Mouse (Mus musculus) heart, embryonic 15.5 days (tissue): ENCODE results near the gene Ptpn23. TPM values are rescaled to one million over a fixed set of nuclear protein-coding genes. Genes with fewer than 3 reads are reported as not detected.

Experiments used
- ATAC-seq: fragments of 200-750 bp; cut with Nextera tagmentation; replicated peaks from 2 replicates; pipeline ENCODE4 v1.8.0; 2017; ENCODE audit warnings: low read depth, moderate TSS enrichment; ENCODE audit not compliant: insufficient number of reproducible peaks, insufficient read depth, low FRiP score
- H3K27ac ChIP-seq: fragments of 300-500 bp; sonication (generic); 2 replicates; pipeline ENCODE4 v1.5.1; 2015; ENCODE audit warnings: mild to moderate bottlenecking, inconsistent platforms
- H3K27me3 ChIP-seq: fragments of 300-500 bp; sonication (generic); 2 replicates; pipeline ENCODE4 v1.6.1; 2015; ENCODE audit warnings: inconsistent platforms
- H3K36me3 ChIP-seq: fragments of 300-500 bp; sonication (generic); 2 replicates; pipeline ENCODE4 v1.6.1; 2015; ENCODE audit warnings: mild to moderate bottlenecking, inconsistent platforms
- H3K4me1 ChIP-seq: fragments of 300-500 bp; sonication (generic); replicated peaks from 2 replicates; pipeline ENCODE4 v1.6.1; 2015; ENCODE audit warnings: inconsistent platforms
- H3K4me2 ChIP-seq: fragments of 300-500 bp; sonication (generic); 2 replicates; pipeline ENCODE4 v1.6.1; 2015; ENCODE audit warnings: inconsistent platforms, mild to moderate bottlenecking, moderate library complexity
- H3K4me3 ChIP-seq: fragments of 300-500 bp; sonication (generic); 2 replicates; pipeline ENCODE4 v1.5.1; 2015; ENCODE audit warnings: mild to moderate bottlenecking, inconsistent platforms
- H3K9ac ChIP-seq: fragments of 300-500 bp; sonication (generic); 2 replicates; pipeline ENCODE4 v1.6.1; 2015; ENCODE audit warnings: mild to moderate bottlenecking, inconsistent platforms
- H3K9me3 ChIP-seq: fragments of 300-500 bp; sonication (generic); replicated peaks from 2 replicates; pipeline ENCODE4 v1.6.1; 2016; ENCODE audit warnings: inconsistent platforms
- WGBS: fragments of 180-500 bp; shearing (Covaris S2); methylation state at CpG from one replicate; pipeline ENCODE4 v1.1.7; 2015; ENCODE audit warnings: mixed read lengths; 5-methylcytosine and 5-hydroxymethylcytosine counted together
- polyA plus RNA-seq: library from polyadenylated mRNA; unstranded; fragments of >200 nt; fragmentation: Nextera tagmentation; extraction: Ambion mirVana; gene quantifications from 2 replicates; pipeline ENCODE4 v1.2.1, GENCODE M21; 2015

Gene Ptpn23
- polyA plus RNA-seq: 9.8 and 13.9 TPM in 2 replicates

DNA sequence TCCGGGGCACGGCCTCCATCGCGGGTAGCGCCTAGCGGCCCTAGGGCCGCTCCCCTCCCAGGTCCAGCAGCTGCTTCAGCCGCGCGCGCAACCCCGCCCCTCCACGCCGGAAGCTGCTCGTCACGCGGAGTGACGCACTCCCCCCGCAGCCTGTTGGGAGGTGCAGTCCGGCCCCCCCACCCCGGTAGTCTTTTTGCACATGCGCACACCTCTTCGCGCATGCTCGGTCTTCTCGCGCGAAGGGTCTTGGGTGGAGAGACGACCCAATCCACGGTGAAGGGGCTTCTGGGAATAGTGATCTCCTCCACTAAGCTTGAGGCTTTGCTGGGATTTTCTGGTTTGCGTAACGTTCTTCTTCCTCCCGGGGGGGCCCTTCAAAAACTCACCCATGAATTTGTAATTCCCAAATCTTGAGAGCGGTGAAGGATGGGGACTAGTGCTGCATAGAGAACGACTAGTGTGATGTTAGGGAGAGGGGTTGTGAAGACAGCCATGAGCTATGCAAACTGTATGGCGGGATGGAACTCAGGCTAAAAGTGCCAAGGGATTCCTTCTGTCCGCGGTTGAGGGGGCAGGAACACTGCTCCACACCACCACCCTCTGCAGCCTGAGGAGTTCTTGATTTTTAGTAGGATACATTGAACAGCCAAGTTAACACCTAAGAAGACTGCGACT is at the start of gene Ptpn23:
TSS of gene Ptpn23 (minus strand) at position 115 of the 675 bp plus-strand sequence.
- no peaks in the 10 kb centered on the region for H3K9me3 ChIP-seq
- H3K27me3 ChIP-seq: no peaks in the 10 kb centered on the region
- peaks cover 8% of the 10 kb centered on the region for H3K4me1 ChIP-seq
- peak within 1 kb of the TSS; percentile 85 for H3K9ac ChIP-seq
- H3K4me2 ChIP-seq: peak within 1 kb of the TSS; percentile 66
- peak within 1 kb of the TSS; percentile 80 for H3K27ac ChIP-seq
- ATAC-seq: peak; percentile 94
- peak within 1 kb of the TSS; percentile 90 for H3K4me3 ChIP-seq
- WGBS: under 1% methylated on average over 39 of the region's 39 CpGs
- H3K36me3 ChIP-seq: no peaks in the 10 kb centered on the region

DNA sequence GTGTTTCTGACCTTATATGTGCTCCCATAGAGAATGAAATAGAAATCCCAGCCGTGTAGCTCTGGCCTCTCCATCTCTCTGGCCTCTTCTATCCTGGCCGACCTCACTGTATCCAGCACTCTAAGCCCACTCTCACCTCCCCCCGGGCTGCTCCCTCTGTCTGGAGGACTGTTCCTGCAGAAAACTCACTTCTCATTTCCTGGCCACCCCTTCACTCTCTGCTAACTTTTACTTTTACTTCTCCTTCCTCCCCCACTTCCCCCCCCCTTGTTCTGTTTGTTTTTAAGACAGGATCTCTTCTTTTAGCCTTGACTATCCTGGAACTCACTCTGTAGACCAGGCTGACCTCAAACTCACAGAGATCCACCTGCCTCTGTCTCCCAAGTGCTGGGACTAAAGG is 44.5 kb upstream of the Ptpn23 start:
- Histone ChIP-seq H3K4me3 (no peak overlapping the region), H3K9ac (no peak overlapping the region), H3K4me2 (no peak overlapping the region), H3K27ac (no peak overlapping the region), H3K27me3 (no peaks in the 10 kb centered on the region), H3K36me3 (peaks cover 7% of the 10 kb centered on the region; the same call in 1 of the 2 replicates), H3K4me1 (peaks cover 4% of the 10 kb centered on the region), H3K9me3 (no peaks in the 10 kb centered on the region)
- ATAC-seq: no peak
- 70% methylated on average over 3 of the region's 3 CpGs for WGBS

DNA sequence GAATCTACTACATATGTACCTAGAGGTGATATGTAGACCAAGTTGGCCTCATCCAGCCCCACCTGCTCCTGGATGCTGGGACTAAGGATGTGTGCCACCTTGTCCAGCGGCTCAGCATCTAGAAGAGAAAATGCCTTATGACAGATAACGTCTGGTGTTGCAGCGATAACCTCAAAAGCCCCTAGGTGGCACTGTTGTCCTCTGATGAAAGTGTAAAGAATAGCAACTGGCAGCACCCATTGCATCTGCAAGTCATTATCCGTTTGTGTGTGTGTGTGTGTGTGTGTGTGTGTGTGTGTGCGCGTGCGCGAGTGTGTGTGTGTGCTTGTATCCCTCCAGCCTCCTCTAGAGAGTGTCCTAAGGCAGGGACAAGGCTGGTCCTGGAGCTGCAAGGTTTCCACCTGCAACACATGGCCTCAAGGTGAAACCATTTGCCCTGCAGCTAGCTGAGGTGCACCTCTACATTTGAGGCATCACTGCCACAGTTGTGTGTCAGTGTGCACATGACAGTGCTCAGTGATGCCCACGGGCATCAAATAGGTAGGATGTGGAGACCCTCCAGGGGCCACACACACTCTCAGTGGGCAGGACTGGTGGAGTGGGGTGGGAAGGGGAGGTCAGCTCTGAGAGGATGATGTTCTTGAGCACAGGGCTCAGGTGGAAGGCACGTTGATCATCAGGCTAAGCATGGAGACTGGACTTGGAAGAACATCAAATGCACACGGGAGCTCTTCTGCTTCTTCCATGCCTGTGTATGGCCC is 41.0 kb upstream of the Ptpn23 start:
- Histone ChIP-seq H3K9ac (no peak overlapping the region), H3K4me1 (peaks cover 4% of the 10 kb centered on the region), H3K27me3 (no peaks in the 10 kb centered on the region), H3K4me3 (no peak overlapping the region), H3K9me3 (no peaks in the 10 kb centered on the region), H3K36me3 (peaks cover 7% of the 10 kb centered on the region; the same call in 1 of the 2 replicates), H3K27ac (no peak overlapping the region), H3K4me2 (no peak overlapping the region)
- WGBS: 24% methylated on average over 11 of the region's 11 CpGs
- ATAC-seq: peak; percentile 66

DNA sequence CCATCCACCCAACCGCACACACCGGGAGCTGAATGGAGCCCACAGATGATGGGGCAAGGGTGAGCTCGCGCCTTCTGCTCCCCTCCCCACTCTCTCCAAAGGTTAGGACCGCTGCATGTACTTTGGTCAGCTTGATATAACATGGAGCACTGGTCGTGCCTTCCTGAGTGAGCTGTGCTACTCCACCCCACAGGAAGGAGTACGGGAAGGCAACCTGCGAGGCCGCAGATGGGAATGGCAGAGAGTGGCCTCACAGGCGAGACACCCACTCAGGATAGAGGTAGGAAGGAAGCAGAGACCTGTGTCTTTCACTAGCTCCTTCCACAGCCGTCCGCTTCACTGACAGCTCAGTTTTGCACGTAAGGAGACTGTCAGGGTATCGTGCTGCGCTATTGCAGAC is 40.3 kb upstream of the Ptpn23 start:
- Histone ChIP-seq H3K27ac (no peak overlapping the region), H3K36me3 (peaks cover 7% of the 10 kb centered on the region; the same call in 1 of the 2 replicates), H3K9me3 (no peaks in the 10 kb centered on the region), H3K4me2 (no peak overlapping the region), H3K4me3 (no peak overlapping the region), H3K27me3 (no peaks in the 10 kb centered on the region), H3K9ac (no peak overlapping the region), H3K4me1 (peaks cover 4% of the 10 kb centered on the region)
- 75% methylated on average over 15 of the region's 15 CpGs for WGBS
- ATAC-seq: no peak

DNA sequence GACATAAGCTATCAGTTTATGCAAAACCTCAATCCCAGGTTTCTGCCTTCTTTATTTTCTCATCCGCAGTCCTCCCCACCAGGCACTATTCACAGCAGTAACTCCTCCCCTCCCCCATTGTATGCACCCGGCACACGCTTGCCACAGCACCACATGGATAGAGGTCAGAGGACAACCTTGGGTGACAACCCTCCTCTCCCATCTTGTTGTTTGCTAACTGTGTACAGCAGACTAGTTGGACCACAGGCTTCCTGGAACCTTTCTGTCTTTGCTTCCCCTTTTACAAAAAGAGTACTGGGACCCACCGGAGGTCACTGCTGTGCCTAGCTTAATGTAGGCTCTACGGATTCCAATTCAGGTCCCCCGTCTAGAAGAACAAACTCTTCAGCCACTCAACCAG is 32.5 kb upstream of the Ptpn23 start:
- Histone ChIP-seq H3K27me3 (no peaks in the 10 kb centered on the region), H3K9ac (no peak overlapping the region), H3K9me3 (no peaks in the 10 kb centered on the region), H3K4me2 (no peak overlapping the region), H3K4me3 (no peak overlapping the region), H3K27ac (no peak overlapping the region), H3K4me1 (no peaks in the 10 kb centered on the region), H3K36me3 (peaks cover 15% of the 10 kb centered on the region; the same call in 1 of the 2 replicates)
- 88% methylated on average over 6 of the region's 6 CpGs for WGBS
- ATAC-seq: no peak

DNA sequence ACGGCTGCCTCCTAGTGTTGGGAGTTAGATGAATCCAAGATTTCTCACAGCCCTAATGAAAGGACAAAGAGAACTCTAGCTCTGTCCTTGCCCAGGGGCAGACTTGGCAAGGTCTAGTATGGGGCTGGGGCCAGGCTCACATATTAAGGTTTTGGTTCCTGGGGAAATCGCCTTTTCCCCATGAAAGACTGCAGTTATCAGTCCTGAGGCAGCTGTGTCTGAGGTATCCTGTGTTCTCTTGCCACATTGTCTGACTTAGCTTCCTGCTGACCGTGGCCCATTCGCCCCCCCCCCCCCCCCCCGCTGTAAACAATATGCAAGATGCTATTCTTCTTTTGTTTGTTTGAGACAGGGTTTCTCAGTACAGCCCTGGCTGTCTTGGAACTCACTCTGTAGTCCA is 32.0 kb upstream of the Ptpn23 start:
- 44% methylated on average over 5 of the region's 5 CpGs for WGBS
- no peaks in the 10 kb centered on the region for H3K4me1 ChIP-seq
- H3K27ac ChIP-seq: no peak overlapping the region
- H3K9me3 ChIP-seq: no peaks in the 10 kb centered on the region
- H3K27me3 ChIP-seq: no peaks in the 10 kb centered on the region
- ATAC-seq: no peak
- no peak overlapping the region for H3K4me2 ChIP-seq
- H3K9ac ChIP-seq: no peak overlapping the region
- H3K36me3 ChIP-seq: peaks cover 16% of the 10 kb centered on the region; the same call in 1 of the 2 replicates
- no peak overlapping the region for H3K4me3 ChIP-seq

DNA sequence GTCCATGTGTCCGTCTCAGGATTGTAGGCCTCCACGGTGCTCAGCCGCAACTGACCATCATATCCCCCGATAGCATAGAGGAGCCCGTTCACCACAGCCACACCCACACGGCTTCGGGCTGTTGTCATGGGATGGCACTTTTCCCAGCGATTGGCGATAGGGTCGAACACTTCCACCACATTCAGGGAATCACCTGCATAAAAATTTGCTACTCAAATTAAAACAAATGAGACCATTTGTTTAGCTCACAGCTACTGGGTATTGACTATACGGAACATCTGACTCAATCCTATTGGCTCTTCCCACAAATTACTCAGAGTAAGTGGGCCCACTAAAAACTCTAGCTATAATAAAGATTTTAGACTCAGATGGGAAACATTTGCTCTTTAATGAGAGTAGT is 28.0 kb upstream of the Ptpn23 start:
- no peak overlapping the region for H3K27ac ChIP-seq
- H3K4me3 ChIP-seq: no peak overlapping the region
- WGBS: 95% methylated on average over 11 of the region's 11 CpGs
- H3K9ac ChIP-seq: no peak overlapping the region
- H3K36me3 ChIP-seq: peaks cover 22% of the 10 kb centered on the region; the same call in 1 of the 2 replicates
- no peaks in the 10 kb centered on the region for H3K27me3 ChIP-seq
- H3K4me1 ChIP-seq: no peaks in the 10 kb centered on the region
- no peaks in the 10 kb centered on the region for H3K9me3 ChIP-seq
- no peak for ATAC-seq
- H3K4me2 ChIP-seq: no peak overlapping the region

DNA sequence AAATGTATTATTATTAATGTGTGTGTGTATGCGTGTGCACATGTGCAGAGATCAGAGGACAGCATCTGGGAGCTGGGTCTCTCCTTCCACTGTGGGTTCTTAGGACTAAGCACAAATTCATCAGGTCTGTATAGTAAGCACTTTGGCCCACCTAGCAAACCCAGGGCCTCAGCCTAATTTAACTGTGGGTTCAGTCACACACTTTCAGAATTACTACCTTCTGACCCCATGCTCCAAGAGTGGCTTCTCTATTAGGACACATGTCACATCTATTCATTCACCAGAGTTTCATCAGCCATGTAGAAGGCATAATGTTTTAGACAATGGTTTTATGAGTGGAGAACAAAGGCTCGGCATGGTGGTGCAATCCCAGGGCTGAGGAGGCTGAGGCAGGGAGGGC is 25.0 kb upstream of the Ptpn23 start:
- no peaks in the 10 kb centered on the region for H3K27me3 ChIP-seq
- no peaks in the 10 kb centered on the region for H3K9me3 ChIP-seq
- no peak overlapping the region for H3K27ac ChIP-seq
- no peak for ATAC-seq
- peaks cover 27% of the 10 kb centered on the region for H3K36me3 ChIP-seq
- 88% methylated on average over 2 of the region's 2 CpGs for WGBS
- H3K9ac ChIP-seq: no peak overlapping the region
- no peak overlapping the region for H3K4me2 ChIP-seq
- H3K4me1 ChIP-seq: no peaks in the 10 kb centered on the region
- no peak overlapping the region for H3K4me3 ChIP-seq

DNA sequence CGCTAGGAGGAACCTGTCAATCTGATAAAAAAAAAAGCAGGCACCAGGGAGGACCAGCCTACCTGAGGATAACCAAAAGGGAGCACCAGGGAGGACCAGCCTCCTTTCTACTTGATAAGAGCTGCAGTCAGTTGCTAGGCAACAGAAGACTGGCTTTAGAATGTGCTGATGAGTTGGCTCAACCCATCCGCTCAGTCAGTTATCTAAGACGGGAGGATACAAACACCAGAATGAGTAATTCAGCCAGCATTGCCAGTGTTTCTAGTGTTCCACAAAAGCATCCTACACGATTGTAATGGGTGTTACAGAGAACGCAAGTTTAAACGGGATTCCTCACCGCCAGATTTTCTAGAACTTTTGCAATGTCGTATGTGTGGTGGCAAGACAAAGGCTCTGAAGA is 23.2 kb upstream of the Ptpn23 start:
- H3K4me2 ChIP-seq: no peak overlapping the region
- H3K4me1 ChIP-seq: no peaks in the 10 kb centered on the region
- no peaks in the 10 kb centered on the region for H3K27me3 ChIP-seq
- no peak overlapping the region for H3K4me3 ChIP-seq
- H3K9me3 ChIP-seq: no peaks in the 10 kb centered on the region
- 59% methylated on average over 8 of the region's 8 CpGs for WGBS
- ATAC-seq: no peak
- no peak overlapping the region for H3K9ac ChIP-seq
- peaks cover 25% of the 10 kb centered on the region for H3K36me3 ChIP-seq
- H3K27ac ChIP-seq: no peak overlapping the region

DNA sequence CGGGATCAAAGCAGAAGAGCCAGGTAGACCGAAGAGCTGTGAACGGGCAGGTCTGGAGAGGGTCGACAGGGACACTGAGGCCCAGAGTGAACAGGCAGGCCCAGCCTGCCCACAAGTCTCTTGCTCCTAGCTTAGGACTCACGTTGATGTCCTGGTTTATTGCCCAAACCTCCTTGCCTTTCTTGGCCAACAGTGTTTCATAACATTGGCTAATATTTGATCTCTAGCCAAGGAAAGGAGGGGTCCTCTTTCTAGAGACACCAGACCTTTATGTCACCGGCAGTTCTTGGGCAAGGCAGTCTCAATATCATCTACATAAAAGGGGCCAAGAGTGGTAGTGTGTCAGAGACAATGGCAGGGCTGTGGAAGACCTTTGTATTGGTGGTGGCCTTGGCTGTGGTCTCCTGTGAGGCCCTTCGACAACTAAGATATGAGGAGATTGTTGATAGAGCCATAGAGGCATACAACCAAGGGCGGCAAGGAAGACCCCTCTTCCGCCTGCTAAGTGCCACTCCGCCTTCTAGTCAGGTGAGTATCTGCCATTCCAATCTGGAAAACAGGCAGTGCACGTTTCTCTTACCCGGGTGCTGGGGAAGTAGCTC is 11.6 kb upstream of the Ptpn23 start, which contains the start of gene Ngp:
TSS of gene Ngp (plus strand) at position 237 of the 602 bp plus-strand sequence.
- no peaks in the 10 kb centered on the region for H3K9me3 ChIP-seq
- no peak within 1 kb of the TSS for H3K4me2 ChIP-seq
- no peaks in the 10 kb centered on the region for H3K4me1 ChIP-seq
- H3K27me3 ChIP-seq: no peaks in the 10 kb centered on the region
- H3K9ac ChIP-seq: no peak within 1 kb of the TSS
- no peak for ATAC-seq
- 88% methylated on average over 12 of the region's 12 CpGs for WGBS
- H3K36me3 ChIP-seq: no peaks in the 10 kb centered on the region
- H3K27ac ChIP-seq: no peak within 1 kb of the TSS
- no peak within 1 kb of the TSS for H3K4me3 ChIP-seq

DNA sequence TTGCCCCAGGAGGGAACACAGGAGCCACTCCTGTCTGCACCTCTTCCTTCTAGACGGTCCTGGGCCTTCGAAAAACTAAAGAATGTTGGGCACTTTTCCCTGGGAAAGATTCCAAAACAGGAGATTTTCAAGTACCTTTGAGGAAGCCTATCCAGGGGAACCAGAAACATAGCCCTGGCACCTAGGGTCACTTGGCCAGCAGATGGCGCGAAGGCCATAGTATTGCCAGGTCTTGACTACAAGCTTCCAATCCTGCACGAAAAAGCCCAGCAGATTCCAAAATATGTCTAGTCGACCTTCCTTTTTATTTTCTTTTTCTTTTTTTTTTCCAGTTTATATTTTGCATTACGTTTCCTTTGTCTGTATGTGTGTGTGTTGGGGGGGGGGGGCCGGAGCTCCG is 5.8 kb upstream of the Ptpn23 start:
- Histone ChIP-seq H3K4me3 (no peak overlapping the region), H3K4me1 (no peaks in the 10 kb centered on the region; the same call in 1 of the 2 replicates), H3K9me3 (no peaks in the 10 kb centered on the region), H3K36me3 (no peaks in the 10 kb centered on the region), H3K27me3 (no peaks in the 10 kb centered on the region), H3K9ac (no peak overlapping the region), H3K4me2 (no peak overlapping the region), H3K27ac (no peak overlapping the region)
- WGBS: 41% methylated on average over 9 of the region's 9 CpGs
- no peak for ATAC-seq
